Mouse (Mus musculus): ENCODE measurements around the gene Pigr.
A peak's percentile ranks its signal among the peaks of the same experiment; 100 is the strongest.

The Pigr gene

DNA sequence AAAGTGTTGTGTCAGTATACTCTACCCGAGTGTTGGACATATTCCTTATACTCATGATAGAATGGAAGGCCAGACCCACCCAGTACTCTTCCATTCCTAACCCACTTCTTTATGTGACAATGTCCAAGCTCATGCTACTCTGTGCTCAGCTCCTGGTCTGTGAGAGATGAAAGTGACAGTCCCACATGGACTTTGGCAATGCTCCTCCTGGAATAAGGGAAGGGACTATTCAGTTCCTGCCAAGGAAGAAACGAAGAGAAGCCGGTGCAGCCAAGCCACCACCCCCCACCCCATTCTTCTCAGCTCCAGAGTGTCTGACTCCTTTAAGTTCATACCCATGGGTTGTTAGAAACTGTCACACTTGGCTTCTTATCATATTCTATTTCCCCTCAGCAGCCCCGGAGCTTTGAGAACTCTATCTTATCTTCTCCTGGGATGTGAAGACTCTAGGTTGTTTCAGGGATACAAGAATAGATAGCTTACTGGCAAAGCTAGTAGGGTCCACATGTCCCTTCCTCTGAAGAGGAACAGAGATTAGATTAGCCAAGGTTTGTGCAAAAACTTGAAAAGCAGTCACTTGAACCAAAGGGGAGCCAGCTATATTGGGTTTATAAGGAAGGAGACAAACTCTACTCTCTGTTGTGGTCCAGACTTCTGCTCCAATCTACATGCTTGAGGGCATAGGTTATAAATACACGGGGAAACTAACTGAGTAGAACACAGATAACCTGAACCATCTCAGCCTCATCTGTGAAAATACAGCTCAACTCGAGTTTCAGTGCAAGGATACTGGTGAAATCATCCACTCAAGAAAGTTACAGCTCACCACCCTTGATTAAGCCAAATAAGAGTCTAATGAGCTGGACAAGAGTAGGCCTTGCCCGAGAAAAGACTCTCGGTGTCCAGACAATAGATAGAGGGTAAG is 3.7 kb downstream of the Pigr start:
- DNase-seq (ENCODE audit: extremely low spot score, low spot score) = no peak

DNA sequence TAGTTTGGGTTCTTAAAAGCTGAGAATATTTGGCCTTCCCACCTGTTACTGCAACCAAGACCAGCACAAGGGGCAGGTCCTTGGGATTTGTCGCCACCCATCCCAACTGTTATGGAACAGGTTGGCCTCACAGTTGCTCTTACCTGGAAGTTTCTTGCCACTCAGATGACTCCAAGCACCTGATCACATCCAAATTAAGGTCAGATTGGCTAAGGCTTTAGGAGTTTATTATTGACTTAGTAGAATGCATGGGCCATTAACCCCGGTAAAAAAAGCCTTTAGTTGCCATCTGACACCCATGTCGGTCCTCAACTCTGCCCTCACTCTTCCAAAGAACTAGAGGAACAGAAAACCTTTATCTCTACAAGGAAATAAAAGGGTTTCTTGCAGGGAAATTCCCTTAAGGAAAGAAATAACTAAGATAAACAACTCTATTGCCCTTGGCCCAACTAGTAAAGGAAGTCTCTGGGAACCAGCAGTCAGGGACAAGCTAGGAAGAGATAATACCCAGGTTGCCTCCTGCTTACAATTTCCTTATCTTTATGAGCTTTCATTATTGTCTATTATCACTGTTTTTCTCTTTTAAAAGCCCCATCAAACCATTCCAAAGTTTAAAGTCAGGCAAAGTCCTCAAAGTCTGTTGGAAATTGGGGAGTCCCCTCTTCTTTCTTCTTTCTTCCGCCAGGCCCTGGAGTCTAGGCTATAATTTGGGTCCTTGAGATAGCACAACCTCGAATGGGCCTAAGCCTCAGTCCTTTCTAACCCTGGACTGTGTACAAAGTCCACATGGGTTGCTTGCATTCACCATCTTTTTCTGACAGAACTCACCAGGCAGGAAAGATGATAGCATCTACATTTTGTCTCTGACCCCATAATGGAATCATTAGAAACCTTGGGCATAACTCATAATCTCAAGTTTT is 6.0 kb downstream of the Pigr start:
- DNase-seq (ENCODE audit: extremely low spot score, low spot score) = no peak

DNA sequence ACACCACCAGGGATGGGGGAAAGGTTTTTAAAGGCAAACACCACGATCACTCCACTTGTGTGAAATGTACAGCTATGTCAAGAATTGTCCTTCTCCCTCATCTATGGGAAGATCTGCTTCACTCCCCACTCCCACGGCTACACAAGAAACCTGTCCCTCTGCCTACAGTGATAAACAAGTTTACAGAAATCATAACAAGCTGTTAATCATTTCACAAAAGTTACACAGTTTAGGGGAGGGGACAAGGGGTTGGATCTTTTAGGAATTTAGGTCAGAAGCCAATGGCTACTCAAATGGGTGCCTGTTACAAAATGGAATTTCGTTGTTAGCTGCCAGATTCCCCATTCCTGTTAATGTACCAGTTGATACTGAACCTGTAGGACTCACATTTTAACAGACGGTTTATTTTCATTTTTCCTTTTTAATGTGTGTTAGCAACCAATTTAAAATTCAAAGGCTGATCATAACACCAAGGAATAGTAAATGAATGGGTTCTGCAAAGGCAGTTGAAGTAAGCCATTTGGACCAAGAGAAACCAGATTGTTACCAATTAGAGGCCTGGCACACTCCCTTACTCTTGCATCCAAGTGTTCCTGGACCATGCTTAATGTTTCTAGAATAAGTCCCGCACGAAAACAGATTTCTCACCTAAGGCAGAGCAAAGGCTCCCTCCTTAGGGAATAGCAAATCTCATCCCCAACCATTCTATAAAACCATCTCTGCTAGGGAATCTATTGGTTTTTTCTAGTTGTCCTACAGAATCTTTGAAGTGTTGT is 8.9 kb downstream of the Pigr start:
- DNase-seq (ENCODE audit: extremely low spot score, low spot score) = no peak

DNA sequence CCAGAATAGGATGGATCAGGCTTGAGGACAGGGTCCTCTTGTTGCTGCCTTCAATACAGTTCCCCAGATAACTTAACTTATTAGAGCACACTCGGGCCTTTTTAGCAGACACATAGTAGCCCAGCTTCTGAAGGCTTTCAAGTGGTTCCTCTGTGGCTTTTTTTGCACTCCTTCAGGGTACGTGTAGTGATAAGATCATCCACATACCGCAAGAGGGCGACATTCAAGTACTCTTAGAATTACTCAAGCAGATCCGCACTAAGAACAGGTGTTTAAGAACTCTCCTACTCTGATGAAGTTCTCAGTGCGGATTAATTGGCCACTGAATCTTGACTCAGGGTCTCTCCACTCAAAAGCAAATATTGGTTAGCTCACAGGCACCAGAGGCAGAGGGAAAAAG is 11.8 kb downstream of the Pigr start:
- no peak for DNase-seq (ENCODE audit: extremely low spot score, low spot score)

DNA sequence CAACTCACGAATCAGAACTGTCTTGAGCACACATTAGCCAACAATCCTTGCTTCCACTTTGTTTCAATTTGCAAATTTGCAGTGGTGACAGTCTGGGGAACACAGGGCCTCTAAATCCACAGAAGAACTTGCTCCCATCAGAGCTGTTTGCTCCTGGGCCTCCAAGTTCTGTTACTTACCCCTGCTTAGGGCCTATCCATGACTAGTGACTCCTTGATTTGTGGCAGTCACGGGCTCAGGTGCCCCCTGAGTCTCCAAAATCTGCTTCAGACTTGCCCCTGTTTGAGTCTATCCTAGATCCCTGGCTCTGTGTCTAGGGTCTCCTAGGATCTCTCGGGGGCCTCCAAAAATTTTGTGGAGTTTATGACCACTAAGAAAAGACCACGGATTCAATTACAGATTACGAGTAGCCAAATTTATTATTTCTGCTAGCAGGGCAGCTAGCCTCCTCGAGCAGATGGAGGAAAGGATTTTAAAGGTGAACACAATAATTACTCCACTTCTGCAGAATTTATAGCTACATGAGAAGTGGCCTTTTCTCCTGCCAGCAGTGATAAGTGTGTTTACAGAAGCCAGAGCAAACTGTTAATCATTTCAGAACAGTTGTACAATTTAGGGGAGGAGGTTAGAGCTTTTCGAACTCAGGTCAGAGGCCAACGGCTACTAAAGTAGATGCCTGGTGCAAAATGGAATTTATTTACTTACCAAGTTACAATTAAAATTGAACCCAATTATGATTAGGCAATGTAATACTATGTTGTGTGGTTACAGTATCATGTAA is 14.3 kb downstream of the Pigr start:
- DNase-seq (ENCODE audit: extremely low spot score, low spot score) = no peak

DNA sequence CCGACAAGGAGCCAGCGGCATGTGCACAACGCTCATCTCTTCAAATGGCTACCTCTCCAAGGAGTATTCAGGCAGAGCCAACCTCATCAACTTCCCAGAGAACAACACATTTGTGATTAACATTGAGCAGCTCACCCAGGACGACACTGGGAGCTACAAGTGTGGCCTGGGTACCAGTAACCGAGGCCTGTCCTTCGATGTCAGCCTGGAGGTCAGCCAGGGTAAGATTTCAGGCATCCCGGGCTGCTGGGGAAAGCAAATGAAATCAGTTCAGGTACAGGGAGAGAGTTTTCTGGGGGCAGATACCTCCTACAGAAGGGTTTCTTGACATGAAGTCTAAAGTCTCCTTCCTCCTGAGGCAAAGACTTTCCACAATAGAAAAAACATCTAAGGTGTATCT is 15.1 kb downstream of the Pigr start:
- no peak for DNase-seq (ENCODE audit: extremely low spot score, low spot score)

DNA sequence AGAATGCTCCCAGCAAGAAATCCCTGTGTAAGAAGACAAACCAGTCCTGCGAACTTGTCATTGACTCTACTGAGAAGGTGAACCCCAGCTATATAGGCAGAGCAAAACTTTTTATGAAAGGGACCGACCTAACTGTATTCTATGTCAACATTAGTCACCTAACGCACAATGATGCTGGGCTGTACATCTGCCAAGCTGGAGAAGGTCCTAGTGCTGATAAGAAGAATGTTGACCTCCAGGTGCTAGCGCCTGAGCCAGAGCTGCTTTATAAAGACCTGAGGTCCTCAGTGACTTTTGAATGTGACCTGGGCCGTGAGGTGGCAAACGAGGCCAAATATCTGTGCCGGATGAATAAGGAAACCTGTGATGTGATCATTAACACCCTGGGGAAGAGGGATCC is 18.0 kb downstream of the Pigr start:
- DNase-seq (ENCODE audit: extremely low spot score, low spot score) = no peak

DNA sequence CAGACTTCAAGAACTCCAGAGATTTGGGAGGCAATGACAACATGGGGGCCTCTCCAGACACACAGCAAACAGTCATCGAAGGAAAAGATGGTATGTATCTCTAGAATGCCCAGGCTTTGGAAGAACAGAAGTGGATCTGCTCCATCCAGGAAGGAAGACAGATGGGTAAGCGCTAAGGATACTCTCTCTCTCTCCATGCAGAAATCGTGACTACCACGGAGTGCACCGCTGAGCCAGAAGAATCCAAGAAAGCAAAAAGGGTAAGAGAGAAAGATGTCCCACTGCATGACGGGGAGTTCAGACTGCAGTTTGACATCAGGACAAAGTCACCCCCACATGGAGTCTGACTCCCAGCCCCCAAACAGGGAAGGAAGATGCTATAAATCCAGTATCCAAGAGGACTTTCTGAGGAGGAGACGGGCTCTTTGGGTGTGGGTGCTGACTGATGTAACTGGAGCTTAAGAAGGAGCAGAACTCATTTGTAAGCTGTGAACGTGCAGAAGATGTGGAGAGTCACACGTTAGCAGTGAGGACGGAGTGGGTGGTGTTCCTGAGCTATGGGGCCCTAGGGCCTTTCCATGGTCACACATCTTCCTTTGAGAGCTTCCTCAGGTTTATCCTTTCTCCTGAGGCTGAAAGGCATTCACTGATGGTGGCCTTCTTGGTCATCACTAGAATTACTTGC is 23.2 kb downstream of the Pigr start:
- DNase-seq (ENCODE audit: extremely low spot score, low spot score) = no peak

DNA sequence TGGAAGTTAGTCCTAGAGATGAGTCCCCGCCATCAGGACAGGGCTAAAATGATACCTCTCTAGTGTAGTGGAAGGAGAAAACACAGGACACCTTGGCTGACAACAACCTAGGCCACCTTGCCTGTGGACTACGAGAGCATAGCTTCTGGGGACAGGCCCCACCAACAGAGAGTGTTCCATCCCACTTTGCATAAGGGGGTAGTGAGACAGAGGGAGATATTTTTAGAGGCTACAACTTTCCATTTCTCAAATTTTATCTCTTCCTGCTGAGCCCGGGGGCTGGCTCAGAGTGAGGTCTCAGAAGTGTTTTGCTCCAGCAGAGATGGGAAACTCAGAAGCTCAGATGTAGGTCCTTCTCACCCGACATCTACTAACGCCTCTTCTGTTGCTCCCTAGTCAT is 23.9 kb downstream of the Pigr start:
- DNase-seq (ENCODE audit: extremely low spot score, low spot score) = no peak

DNA sequence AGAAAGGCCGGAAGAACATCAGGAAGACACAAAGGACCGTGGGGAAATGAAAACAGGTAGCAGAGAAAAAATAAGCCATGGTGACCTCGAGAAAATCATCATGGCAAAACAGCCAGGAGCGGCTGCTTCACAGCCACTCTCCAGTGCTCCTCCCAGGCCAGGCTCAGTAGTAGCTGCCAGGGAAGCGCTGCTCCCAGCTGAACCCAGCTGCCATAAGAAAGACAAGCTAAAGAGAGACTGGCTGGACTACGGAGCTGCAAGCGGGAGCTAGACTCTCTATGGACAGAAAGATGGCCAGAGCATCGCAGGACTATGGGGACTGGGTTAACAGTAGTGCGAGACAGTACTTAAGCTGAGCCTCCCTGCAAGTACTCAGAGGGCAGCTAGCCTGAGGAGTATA is 28.3 kb downstream of the Pigr start:
- no peak for DNase-seq (ENCODE audit: extremely low spot score, low spot score)

DNA sequence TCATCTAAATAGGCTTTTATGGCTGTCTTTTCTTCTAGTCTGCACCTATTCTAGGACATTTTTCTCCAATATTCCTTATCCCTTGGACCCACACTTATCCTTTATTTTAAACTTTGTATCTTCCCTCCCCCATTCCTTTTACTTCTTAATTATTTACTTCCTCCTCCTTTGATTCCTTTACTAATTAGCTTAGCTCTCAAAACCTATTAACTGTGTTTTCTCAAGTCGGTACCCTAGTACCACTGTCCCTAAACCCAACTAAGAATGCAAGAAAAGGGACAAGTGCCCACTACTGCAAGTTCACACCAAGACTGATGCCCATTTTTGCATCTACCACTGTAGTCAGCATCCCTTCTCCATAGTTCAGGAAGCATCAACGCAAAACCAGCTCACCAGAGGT is 29.2 kb downstream of the Pigr start:
- DNase-seq (ENCODE audit: extremely low spot score, low spot score) = no peak

DNA sequence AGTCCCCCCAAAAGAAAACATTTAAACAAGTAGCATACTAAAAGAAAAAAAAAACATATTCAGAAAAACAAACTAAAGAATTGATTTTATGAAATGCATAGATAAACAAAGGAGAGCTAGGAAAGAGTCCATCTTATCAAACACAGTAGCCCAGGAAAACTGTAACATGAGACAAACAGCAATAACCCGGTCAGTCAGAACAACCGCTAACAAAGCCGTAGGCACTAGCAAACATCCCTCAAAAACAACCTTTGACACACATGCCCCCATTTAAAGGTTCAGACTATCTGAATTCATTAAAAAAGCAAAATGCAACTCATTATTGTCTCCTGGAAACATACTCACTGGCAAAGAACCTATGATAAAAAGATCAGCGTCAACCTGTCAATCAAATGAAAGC is 31.0 kb downstream of the Pigr start:
- no peak for DNase-seq (ENCODE audit: extremely low spot score, low spot score)

DNA sequence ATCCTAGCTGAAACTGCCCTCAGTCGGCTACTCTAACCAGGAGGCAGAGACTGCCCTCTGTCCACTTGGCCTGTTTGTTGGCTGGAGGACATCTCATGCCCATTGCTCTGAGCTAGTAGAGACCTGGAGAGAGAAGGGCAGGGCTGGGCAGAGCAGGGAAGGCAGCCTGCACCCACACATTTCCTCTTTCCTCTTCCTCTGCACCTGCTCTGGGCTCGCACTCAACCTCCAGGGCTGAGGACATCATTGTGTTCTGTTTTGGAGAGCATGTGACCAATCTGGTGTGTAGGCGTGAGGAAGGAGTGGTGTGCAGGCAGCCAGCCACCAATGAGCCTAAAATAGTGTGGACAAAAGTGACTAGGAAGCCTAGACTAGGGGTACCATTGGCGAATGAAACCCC is 37.8 kb downstream of the Pigr start:
- DNase-seq (ENCODE audit: extremely low spot score, low spot score) = no peak

DNA sequence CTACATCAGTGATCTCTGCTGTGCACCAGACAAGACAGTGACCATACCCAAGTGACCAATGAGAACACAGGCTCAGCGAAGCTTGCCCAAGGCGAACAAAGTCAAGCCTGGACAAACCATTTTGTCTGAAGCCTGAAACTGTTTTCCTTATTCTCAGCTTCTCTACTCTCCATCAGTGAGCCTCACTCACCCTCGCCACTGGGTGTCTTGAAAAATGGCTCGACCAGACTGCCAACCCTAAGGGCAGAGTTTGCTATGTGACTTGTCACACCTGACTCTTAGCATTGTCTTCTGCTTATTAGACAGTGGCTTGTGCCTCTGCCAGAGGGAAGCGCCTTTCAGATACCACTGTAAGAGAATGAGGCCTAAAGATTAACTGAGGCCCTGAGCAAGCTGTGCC is 38.3 kb downstream of the Pigr start:
- DNase-seq (ENCODE audit: extremely low spot score, low spot score) = no peak

DNA sequence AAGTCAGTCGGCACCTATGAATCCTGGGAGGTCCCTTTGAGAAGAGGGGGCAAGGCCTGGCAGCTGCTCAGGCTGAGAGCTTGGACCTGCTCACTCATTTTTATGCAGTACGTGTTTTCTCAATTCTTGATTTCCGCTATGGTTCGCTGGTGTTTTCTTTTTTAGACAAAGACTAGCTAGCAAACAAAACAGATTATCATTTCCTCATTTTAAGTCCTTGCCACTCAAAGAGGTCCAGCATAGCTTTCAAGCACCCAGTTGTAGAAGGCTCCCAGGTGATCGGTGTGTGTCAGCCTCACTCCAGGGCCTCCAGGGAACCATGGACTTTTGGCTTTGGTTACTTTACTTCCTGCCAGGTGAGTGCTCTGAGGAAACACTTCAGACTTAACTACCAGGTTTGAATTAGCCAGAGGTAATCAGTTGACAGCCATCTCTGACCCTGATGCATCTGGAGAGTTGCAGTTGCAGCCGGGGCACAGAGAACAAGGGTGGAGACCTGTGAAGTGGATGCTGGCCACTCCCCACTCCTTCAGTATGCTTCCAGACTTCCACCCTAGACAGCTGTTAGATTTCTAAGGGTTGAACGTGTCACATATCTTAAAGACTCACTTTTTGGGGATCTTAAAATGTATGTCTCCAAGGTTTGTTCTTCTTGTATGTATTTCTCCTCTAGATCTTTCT is 39.2 kb downstream of the Pigr start, which contains the start of gene Fcmr:
TSS of gene Fcmr (plus strand) at position 129 of the 681 bp plus-strand sequence.
- DNase-seq (ENCODE audit: extremely low spot score, low spot score) = no peak

DNA sequence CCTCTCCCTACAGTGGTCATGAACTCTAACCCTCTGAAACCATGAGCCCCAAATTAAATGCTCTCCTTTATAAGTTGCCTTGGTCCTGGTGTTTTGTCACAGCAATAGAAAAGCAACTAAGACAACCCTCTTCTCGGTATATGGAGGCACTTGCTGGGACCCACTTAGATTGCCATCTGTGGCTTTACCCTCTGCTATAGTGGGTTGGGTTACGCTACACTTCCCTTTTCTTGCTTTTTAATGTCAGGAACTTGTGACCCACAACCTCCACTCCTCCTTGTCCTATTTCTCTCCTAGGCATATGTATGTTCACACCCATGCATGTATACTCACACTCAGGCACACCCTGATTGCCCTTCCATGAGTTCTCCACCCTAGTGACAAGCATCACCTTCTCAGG is 46.4 kb downstream of the Pigr start:
- DNase-seq (ENCODE audit: extremely low spot score, low spot score) = no peak

DNA sequence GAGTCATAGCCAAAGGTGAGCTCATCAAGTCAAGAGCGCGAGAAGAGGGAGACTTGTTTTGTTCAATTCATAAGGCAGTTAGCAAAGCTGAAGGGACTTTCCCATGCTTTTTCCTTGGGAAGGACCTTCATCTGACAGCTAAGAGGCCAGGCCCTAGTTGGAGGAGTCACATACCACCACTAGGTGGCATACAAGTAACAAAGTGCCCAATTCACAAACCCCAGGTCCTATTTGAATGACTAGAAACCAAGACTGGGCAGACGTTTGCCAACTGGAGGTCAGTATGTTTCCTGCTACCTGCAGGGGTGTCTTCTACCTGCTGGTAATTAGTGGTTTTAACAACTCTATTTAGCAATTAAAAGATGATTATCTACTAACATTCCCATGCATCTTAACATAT is 48.7 kb downstream of the Pigr start:
- no peak for DNase-seq (ENCODE audit: extremely low spot score, low spot score)

DNA sequence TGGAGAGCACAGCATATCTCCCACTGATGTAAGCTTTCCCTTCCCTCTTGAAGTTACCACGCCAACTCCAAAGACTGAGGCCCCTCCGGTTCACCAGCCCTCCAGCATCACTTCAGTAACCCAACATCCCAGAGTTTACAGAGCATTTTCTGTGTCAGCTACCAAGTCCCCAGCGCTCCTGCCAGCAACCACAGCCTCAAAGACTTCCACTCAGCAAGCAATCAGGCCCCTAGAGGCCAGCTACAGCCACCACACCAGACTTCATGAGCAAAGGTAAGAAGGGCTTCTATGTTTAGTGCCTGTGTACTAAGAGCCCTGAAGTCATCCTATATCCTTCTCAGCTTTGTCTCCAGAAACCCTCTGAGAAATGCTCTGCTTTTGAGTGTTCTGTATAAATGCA is 49.4 kb downstream of the Pigr start:
- DNase-seq (ENCODE audit: extremely low spot score, low spot score) = no peak

DNA sequence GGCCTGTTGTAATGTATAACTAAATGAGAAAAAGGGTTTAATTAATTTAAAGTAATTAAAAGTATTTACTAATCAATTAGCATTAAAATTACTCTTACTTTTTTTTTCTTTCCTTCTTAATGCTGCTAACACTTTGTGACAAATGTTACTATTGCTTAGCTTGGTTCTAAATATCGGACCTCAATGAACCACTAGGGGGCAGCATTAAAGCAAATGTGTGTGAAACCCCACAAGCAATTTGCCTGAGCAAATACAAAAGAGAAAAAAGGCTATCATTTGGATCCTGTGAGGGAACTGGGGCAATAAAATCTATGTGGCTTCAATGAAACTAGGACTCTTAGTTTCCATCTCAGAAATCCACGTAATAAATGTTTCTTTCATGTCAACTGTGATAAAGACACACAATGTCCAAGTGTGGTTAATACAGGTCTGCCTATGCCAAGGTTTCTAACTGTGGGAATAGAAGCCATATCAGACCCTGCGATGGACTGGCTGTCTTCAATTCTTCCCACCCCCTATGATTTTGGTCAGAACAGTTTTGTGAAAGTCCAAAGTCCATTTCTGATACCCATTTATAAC is 50.5 kb downstream of the Pigr start:
- DNase-seq (ENCODE audit: extremely low spot score, low spot score) = peak; percentile 27

Data from neural tube, embryonic 10.5 days (tissue).